Mouse (Mus musculus) thymus, postnatal 10 days (tissue): ENCODE results near the gene Lrg1.
"Not testable (repeated sequence)": the region's sequence is repeated elsewhere in the genome, so short reads cannot be mapped to it uniquely, and the experiment has no call there.

Experiments used
- DNase-seq, 2 experiments: peaks; one replicate each; pipeline ENCODE4 v3.0.0; 2021; ENCODE audit warnings: low spot score in 2 of 2

Gene Lrg1

DNA sequence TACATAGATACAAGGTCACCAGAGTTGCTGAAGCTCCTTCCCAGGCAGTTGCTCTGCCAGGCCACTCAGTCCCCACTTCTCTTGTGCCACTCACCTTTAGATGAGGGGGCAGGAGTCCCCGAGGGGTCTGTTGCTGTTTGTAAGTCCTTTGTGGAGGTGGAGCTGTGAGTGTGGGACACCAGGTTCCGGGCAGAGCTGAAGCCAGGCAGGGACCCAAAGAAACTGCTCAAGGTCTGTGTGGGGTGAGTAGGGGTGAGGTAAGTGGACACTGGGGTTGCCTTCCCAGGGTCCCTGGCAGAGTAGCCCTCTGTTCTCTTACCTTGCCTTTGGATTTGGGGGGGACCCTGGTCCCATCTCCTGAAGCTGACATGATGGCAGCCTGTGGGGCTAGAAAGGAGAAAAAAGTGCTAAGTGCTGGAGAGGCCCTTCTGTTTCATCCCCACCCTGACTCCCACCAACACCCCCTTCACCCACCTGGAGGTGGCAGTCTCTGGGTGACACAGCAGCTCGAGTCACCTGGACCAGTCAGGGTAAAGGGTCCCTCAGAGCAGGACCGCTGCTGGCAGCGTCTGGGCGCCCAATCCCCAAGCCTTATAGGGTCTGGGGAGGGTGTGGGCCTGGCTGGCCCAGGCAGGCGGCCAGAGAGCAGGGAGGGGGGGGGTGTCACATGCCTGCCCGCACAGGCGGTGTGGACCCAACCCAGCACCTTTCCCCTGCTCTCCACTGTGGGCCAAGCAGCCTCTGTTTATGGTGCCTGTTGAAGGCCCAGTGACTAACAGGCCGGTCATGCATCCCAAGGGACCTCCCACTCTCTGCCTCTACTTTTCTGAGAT, 12.4 kb downstream of the Lrg1 start, which contains the start of gene Plin4:
Plin4 (minus strand) TSS at position 585 of the 833 bp plus-strand sequence.
- DNase-seq, result no peak

DNA sequence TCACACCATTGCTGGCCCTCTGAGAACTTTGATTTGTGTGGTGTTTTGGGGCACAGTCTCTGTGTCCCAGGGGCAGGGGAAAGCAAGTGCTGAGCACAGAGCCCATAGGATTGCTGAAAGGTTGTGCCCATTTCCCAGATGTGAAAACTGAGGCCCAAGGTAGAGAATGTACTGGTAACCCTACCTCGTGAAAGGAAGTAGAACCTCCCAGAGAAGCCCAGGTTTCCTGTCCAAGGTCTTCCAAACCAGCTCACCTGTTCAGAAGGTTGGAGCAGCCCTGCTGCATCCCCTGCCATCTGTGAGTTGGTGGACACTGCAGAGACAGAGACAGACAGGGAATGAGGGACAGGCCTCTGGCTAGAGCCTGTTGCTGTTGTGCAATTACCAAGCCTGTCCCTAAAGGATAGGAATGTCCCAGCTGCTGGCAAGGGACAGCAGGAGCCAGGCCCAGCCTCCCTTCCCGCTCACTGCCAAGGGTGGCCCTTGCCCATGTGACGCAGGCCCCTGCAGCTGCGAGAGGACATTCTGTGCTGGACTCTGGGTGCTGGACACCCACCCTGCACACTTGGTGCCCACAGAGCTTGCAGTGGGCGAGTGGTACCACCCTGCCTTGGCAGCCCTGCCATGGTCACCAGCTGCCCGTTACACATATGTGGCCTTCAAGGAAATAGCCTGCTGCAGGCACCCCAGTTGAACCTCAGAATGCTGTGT, 13.3 kb downstream of the Lrg1 start:
- no peak for DNase-seq

DNA sequence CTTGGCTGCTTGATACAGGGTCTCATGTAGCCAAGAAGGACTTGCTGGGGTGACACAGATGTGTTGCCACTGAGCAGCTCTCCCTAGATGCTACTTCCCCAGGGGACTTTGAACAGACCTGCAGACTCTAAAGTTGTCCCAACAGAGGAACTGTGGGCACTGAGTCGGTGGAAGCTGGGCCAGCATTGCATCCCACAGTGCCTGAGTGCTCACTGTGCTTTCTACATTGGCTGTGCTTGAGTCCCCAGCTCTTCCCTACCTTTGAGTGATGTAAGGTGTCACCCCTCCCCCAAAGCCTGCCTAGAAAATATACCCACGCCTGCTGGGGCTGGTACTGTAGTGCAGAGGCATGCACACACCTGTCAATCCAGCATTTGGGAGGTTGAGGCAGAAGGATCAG, 14.1 kb downstream of the Lrg1 start:
- no peak for DNase-seq

DNA sequence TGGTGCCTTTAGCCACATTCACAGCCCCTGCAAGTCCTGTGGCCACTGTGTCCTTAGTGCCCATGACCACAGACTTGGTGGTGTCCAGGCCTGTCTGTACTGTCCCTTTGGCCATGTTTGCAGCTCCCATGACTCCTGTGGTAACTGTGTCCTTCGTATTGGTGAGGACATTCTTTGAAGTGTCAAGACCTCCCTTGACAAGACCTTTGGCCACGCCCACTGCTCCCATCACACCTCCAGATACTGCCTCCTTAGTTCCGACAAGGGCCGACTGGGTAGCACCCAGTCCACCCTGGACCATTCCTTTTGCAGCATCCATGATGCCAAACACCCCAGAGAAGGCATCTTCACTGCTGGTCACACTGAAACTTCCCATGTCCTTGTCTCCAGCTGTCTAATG, 14.8 kb downstream of the Lrg1 start:
- no peak for DNase-seq

DNA sequence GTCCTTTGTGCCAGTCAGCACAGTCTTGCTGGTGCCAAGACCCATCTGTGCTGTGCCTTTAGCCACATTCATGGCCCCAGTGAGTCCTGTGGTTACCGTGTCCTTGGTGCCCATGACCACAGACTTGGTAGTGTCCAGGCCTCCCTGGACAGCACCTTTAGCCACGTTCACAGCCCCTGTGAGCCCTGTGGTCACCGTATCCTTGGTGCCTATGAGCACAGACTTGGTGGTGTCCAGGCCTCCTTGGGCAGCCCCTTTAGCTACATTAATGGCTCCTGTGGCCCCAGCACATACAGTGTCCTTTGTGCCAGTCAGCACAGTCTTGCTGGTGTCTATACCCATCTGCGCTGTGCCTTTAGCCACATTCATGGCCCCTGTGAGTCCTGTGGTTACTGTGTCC, 15.4 kb downstream of the Lrg1 start:
- not testable (repeated sequence) for DNase-seq

DNA sequence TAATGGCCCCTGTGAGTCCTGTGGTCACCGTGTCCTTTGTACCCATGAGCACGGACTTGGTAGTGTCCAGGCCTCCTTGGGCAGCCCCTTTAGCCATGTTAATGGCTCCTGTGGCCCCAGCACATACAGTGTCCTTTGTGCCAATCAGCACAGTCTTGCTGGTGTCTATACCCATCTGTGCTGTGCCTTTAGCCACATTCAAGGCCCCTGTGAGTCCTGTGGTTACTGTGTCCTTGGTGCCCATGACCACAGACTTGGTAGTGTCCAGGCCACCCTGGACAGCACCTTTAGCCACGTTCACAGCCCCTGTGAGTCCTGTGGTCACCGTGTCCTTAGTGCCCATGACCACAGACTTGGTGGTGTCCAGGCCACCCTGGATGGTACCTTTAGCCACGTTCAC, 17.0 kb downstream of the Lrg1 start:
- DNase-seq, result not testable (repeated sequence)

DNA sequence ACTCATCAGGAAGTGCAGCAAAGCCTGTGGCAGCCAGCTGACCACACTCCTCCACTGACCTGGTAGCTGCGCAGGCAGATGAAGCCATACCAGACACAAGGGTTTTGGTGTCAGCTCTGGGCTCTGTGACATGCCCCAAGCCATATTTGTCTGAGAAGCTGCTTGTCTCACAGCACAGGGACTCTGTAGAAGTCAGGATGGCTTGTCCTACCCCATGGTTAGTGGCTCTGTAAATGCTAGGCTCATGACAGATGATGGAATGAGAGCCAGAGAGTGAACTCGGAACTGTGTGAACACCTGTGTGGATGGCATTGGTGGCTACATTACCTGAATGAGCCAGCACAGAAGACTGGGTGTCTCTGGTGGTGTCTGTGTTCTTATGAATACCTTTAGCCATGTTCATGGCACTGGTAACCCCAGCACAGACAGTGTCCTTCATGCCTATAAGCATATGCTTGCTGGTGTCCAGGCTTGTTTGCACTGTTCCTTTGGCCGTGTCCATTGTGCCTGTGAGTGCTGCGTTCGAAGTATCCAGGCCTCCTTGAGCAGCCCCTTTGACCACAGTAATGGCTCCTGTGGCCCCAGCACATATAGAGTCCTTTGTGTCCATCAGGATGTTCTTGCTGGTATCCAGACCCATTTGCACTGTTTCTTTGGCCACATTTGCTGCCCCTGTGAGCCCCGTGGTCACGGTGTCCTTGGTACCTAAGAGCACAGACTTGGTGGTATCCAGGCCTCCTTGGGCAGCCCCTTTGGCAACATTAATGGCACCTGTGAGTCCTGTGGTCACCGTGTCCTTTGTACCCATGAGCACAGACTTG, 18.1 kb downstream of the Lrg1 start:
- DNase-seq, result no peak

DNA sequence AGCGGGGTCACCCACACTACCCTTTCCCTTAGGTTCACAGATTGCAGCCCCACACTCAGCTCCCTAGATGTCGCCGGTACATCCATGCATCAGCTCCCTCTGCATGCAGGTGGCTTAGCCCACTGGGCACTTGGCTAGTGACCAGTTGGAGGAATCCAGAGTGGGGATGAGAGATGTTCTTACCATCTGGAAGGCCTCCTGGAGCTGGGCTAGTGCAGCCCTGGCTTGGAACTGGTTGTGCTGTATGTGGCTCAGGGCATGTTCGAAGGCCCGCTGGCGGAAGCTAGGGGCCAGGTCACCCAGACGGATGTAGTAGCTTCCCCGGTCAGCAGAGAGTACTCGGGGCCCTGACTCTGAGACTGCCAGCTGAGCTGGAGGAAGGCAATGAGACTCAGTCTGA, 18.9 kb downstream of the Lrg1 start:
- no peak for DNase-seq

DNA sequence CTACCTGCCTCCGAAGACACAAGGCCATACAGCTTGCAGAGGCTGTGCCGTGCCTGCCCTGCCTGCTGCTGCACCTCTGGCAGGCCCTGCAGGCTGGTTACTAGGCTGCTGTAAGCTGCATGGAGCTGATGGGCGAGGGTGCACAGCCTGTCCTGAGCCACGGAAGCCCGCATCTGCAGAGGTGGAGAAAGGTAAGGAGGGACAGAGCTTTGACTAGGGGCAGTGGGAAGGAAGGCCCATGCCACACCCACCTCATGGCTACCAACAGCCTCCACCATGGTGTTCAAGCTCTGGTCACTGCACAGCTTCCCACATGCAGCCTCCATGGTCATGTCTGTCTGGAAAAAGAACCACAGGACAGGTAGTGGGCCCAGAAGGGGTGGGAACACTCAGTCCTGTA, 19.6 kb downstream of the Lrg1 start:
- no peak for DNase-seq

DNA sequence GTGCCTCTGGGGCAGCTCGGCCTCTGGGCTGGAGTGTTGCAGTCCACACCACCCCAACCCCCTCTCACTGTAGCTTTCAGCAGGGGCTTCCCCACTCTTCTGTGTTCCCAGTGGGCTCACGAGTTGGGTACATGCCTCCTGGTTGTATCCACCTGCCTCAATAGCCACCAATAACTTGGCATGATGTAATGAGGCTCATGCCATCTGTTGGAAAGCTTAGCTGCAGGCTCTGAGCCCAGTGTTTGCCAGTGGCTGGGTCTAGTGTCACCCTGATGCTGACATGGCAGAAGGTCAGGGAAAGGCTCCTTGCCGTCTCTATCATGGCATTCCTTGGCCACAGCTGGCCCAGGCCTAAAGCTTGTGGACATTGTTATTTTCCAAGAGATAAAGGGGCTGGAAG, 21.0 kb downstream of the Lrg1 start:
- no peak for DNase-seq

DNA sequence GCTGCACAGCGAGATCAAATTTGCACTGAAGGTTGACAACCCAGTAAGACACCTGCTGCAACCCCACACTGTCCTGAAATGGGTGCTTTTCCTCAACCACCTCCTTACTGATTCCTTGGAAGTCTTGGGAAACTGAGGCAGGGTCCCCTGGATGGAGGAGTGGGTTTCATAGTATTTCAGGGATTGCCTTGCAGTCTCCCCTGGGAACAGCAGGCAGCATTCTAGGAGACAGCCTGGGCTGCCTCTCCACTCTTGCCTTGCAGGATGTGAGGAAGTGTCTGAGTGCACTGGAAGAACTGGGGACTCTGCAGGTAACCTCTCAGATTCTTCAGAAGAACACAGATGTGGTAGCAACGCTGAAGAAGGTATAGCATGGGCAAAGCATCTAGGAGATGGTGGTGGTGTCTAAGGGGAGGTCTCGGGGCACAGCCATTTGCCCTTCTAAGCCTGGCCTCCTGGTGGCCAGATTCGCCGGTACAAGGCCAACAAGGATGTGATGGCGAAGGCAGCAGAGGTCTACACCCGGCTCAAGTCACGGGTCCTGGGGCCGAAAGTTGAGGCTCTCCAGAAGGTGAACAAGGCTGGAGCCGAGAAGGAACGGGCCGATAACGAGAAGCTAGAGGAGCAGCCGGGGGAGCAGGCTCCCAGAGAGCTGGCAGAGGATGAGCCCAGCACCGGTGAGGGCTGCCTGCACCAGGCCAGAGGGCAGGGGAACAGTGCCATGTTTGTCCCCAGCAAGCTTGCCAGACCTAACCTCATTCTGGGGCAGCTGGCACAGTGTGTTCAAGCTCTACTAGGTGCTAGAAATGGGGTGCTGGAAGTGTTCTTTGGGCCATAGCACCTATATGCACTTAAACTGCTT, 22.9 kb downstream of the Lrg1 start:
- no peak for DNase-seq

DNA sequence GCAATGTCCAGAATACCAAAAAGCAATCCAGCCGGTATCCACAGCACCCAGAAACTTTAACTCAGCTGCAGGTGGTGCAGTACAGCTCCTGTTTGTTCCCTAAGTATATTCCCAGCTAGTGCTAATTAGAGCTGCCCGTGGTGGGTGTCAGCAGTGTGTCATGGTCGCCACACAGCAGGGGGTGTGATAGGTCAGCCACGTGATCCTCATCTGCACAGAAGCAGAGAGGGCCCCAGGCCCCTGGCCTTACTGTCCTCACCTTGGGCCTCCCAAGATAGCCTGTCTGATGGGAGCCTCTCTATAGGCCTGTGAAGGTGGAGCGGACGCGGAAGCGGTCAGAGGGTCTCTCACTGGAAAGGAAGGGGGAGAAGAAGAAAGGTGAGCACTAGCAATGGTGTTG, 23.6 kb downstream of the Lrg1 start:
- DNase-seq, result no peak

DNA sequence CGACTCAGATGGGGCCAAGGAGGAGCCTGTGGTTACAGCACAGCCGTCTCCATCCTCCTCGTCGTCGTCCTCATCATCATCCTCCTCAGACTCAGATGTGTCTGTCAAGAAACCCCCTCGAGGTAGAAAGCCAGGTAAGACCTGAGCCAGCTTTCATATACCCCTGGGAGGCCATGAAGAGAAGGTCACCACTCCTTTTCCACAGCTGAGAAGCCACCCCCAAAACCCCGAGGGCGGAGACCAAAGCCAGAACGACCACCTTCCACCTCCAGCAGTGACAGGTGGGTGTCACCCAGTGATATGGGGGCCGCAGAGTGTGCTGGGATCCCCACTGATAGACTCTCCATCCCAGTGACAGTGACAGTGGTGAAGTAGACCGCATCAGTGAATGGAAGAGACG, 24.9 kb downstream of the Lrg1 start:
- no peak for DNase-seq

DNA sequence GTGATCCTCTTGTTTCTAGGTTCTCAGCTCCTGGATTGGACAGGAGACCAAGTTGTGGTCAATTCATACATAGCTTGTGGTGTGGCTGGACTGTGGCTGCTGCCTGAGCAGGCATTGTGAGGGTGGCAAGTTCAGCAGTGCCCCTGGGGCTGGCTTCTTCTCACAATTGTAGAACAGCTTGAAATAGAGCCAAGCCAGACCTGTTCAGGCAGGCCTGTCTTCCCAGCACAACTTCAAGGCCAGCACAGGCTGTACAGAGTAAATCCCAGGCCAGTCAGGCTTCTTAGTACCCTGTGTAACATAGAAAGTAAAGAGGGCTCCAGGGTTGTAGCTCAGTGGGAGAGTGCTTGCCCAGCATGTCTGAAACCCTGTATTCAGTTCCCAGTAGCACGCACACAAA, 29.0 kb downstream of the Lrg1 start:
- no peak for DNase-seq

DNA sequence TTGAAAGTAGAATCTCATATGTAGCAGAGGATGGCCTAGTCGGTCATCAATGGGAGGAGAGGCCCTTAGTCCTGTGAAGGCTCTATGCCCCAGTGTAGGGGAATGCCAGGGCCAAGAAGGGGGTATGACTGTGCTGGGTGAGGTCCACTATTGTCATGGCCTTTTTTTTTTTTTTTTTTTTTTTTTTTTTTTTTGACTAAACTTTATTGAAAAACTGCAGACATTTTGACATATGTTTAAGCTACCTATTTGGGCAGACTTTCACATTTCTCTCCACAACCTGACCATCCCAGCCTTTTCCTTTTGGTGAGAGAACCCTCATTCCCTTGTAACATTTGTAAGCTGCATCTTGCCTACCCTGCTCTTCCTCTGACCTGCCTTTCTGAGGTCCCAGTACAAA, 29.5 kb downstream of the Lrg1 start:
- DNase-seq, result no peak

DNA sequence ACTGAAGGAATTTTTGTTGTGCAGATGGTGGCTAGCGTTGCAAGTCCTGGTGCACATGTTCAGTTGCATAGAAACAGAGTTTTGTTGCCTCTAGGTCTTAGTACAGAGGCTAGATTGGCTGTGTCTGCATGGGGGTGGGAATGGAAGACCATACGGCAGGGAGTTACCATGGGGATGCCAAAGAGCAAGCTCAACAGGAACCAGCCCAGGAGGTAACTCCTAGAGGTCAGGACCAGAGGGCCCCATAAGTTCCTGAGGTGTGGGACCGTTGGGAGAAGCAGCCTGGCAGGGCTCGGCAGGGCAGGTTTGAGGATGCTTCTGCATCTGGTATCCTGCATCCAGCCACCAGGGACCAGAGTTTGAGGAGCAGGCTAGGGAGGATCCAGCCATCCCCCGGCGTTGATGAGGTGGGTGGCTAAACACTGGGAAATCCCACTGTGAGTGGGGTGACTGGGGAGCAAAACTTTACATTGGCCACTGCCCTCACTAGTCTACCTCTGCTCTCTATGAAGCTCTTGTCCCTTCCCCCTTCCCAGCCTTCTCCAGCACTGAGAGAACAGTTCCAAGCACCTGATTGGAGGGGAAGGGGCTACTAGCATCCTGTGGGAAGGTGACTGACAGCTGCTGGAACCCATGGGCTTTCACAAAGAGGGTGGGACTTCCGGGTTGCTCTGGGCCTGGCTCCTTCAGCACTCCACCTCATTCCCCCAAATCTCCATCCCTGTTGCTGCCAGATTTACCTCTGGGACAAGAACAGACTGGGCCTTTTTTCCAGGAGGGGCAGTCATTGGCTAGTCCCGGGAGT, 40.8 kb downstream of the Lrg1 start:
- DNase-seq, result no peak

DNA sequence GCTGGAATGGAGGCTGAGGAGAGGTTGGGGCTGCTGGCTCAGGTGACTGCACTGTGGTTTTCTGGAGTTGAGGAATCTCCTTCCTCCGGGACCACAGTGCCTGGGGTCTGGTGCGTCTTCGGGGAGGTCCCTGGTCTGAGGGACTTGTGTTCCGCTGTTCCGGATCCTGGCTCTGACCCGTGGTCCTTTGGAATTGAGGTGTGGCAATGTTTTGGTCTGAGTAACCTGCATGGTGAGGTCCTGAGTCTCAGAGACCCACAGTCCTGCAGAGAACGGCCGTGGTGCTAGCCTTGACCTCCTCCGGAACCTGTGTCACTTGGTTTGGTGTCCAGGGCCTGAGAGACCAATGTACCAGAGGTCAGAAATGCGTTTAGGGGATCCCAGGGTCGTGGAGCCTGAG, 41.9 kb downstream of the Lrg1 start:
- peak; percentile 14 to 27 for DNase-seq

DNA sequence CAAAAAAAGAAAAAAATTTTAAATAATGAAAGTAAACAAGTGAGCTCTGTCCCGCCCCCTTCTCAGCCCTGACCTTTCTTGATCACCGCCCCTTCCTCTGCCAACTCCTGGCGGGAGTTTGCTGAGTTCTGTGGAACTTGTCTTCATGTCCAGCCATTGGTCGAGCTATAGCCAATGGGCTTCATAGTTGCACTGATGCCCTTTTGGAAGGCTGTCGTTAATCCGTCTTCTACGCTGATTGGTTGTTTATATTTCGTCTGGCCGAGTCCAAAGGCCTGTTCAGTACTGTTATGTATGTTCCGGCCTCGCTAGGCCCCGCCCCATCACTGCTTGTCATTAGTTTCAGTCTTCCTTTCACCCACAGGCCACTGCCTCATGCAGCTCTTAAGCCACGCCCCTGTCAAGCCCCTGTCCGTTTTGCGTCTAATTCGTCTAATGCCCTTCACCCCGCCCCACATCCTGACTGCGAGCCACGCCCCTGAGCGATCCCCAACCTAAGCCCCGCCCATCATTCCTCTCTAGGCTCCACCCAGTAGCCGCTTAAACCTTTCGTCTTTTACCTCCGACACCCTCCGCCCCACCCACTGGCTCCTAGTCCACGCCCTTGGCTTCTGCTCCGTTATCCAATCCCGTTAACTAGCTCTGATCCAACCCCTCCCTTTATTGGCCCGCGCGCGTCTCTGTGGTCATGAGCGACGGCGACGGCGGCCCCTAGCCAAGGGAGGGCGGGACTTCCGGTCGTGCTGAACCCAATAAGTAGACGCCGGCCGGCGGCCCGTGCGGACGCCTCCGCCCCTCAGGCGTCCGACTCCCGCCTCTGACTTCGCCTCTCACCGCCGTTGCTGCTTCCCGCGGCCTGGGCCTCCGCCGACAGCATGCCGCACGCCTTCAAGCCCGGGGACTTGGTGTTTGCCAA, 42.7 kb downstream of the Lrg1 start, which contains the start of gene Hdgfl2:
Hdgfl2 (plus strand) TSS at position 755 of the 916 bp plus-strand sequence.
- DNase-seq, result peak; percentile 99 to 100

DNA sequence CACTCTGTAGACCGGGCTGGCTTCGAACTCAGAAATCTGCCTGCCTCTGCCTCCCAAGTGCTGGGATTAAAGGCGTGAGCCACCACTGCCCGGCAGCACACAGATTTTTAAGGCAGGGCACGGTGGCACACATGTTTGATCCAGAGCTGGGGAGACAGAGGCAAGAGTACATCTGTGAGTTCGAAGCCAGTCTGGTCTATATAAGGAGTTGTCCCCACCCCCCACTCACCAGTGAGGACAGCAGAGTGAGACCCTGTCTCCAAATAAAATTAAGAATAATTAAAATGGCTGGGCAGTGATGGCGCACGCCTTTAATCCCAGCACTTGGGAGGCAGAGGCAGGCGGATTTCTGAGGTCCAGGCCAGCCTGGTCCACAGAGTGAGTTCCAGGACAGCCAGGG, 43.4 kb downstream of the Lrg1 start:
- peak in 1 of 2 experiments; percentile 23 for DNase-seq
